Mouse (Mus musculus) megakaryocyte, embryonic 14.5 days (primary cell): ENCODE data around the gene Aldh1a3. TPM values are rescaled to one million over a fixed set of nuclear protein-coding genes. Genes with fewer than 3 reads are reported as not detected.

ENCODE experiments used
- H3K27me3 ChIP-seq: replicated peaks from 2 replicates; pipeline ENCODE3; 2012; ENCODE audit warnings: inconsistent platforms
- H3K36me3 ChIP-seq: replicated peaks from 2 replicates; pipeline ENCODE3; 2012; ENCODE audit warnings: low read length, inconsistent platforms, mixed read lengths
- H3K4me1 ChIP-seq: 2 replicates; pipeline ENCODE4 v1.6.1; 2012; ENCODE audit warnings: inconsistent platforms
- H3K4me3 ChIP-seq: replicated peaks from 2 replicates; pipeline ENCODE3; 2012; ENCODE audit warnings: moderate library complexity, mild to moderate bottlenecking, inconsistent platforms
- H3K9me3 ChIP-seq: 2 replicates; pipeline ENCODE4 v1.6.1; 2012; ENCODE audit warnings: inconsistent platforms
- FLI1 ChIP-seq: IDR thresholded peaks from 2 replicates; pipeline ENCODE4 v1.6.1; 2012; ENCODE audit warnings: low read length, inconsistent platforms, mixed read lengths
- GATA1 ChIP-seq: IDR thresholded peaks from 3 replicates; pipeline ENCODE4 v1.6.1; 2012; ENCODE audit warnings: mixed read lengths, low read length, inconsistent platforms, borderline replicate concordance
- polyA plus RNA-seq: library from polyadenylated mRNA; stranded (reverse); fragments of >175 nt; gene quantifications from 2 replicates; pipeline ENCODE4 v1.2.3, GENCODE M21; 2012; ENCODE audit warnings: low replicate concordance; ENCODE audit not compliant: insufficient read depth

Aldh1a3 gene
- polyA plus RNA-seq, 1 experiment, result not detected

DNA sequence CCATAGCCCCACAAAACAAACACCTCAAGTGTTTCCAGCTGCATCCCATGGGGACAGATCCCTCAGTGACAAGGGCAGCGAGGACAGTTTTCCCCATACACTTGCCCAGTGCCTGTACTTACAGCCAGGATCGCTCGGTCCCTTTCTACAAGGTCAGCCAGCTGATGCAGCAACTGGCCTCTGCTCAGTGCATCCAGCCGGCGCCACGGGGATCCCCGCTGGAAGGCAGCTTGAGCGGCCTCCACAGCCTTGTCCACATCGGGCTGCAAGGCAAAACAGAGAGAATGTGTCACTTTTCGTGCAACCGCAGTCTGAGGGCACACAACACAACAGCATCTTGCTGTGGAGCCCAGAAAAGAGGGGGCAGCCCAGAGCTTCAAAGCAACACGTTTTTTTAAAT is 8.3 kb downstream of the Aldh1a3 start:
- H3K4me3 ChIP-seq, result no peak overlapping the region
- no peaks in the 10 kb centered on the region for H3K36me3 ChIP-seq
- TF ChIP-seq FLI1 (no peak), GATA1 (no peak)
- peaks cover 8% of the 10 kb centered on the region for H3K4me1 ChIP-seq
- H3K27me3 ChIP-seq, result peaks cover 53% of the 10 kb centered on the region
- H3K9me3 ChIP-seq, result no peaks in the 10 kb centered on the region

- no peak for TF ChIP-seq FLI1
- TF ChIP-seq GATA1, result no peak
- Histone ChIP-seq H3K4me3 (peak overlapping the region; percentile 33), H3K9me3 (no peaks in the 10 kb centered on the region), H3K27me3 (peaks cover 56% of the 10 kb centered on the region), H3K36me3 (no peaks in the 10 kb centered on the region), H3K4me1 (peaks cover 9% of the 10 kb centered on the region)
Measured at GRCm38 (mm10) chr7:66416829-66417228, 10.5 kb downstream of the Aldh1a3 start.

DNA sequence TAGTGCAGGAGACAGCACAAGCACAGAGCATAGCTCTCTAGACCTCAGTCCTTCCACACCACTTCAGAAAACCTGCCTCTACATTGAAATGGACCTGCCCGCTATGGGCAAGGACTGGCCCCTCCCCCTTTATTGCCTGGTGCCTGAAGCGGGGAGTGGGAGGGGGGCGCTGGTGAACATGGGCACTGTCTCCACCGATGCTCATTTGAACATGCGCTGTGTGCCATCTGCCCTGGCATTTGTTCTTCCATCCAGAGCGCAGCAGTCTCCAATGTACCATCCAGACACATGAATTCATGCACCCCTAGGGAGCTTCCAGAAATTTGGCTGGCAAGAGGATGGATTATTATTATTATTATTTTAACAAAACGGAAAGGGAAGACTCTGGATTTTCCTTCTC is 14.2 kb downstream of the Aldh1a3 start:
- H3K4me3 ChIP-seq, result no peak overlapping the region
- TF ChIP-seq FLI1 (no peak), GATA1 (no peak)
- no peaks in the 10 kb centered on the region for H3K36me3 ChIP-seq
- H3K27me3 ChIP-seq, result peaks cover 47% of the 10 kb centered on the region
- peaks cover 24% of the 10 kb centered on the region for H3K4me1 ChIP-seq
- no peaks in the 10 kb centered on the region for H3K9me3 ChIP-seq

- Histone ChIP-seq H3K4me1 (peaks cover 46% of the 10 kb centered on the region), H3K27me3 (peaks cover 58% of the 10 kb centered on the region), H3K9me3 (no peaks in the 10 kb centered on the region), H3K4me3 (no peak overlapping the region), H3K36me3 (no peaks in the 10 kb centered on the region)
- TF ChIP-seq GATA1 (no peak), FLI1 (no peak)
Measured at GRCm38 (mm10) chr7:66409433-66409832, 17.9 kb downstream of the Aldh1a3 start.

- Histone ChIP-seq H3K4me1 (peaks cover 59% of the 10 kb centered on the region), H3K27me3 (peaks cover 46% of the 10 kb centered on the region), H3K9me3 (no peaks in the 10 kb centered on the region), H3K36me3 (no peaks in the 10 kb centered on the region), H3K4me3 (no peak overlapping the region)
- TF ChIP-seq GATA1 (no peak), FLI1 (no peak)
Measured at GRCm38 (mm10) chr7:66406971-66407370, 20.3 kb downstream of the Aldh1a3 start.

DNA sequence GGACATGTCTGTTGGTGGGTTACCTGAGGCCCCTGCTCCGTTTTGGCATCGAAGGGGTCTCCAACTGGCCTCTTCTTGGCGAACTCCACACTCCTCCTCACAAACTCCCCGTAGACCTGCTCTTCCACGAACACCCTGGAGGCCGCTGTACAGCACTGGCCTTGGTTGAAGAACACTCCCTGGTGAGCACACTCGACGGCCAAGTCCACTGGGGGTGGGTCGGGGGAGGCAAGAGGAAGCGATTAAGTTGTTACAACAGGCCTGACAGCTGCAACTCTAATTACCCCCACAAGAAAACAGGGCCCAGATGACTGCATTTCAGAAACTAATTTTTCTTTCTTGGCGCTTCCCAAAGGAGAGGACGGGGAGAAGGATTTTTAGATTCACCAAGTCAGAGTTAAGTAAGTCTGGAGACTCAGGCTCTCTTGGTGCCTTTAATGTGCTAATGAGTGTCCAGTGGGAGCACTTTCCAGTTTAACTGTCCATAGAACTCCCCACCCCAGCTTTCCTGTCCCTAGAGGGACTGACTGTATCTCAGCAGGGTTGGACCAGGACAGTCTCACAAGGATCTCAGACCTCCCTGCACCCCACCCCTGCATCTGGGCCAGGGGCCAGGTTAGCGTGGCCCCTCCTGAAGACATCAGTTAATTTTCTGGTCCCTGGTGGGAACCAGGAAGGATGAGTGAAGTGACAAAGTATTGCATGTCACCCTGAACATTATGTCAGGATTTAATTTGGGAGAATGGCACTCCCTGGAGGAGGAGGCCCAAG is 21.2 kb downstream of the Aldh1a3 start:
- Histone ChIP-seq H3K9me3 (no peaks in the 10 kb centered on the region), H3K27me3 (peaks cover 45% of the 10 kb centered on the region), H3K4me3 (no peak overlapping the region), H3K4me1 (peaks cover 54% of the 10 kb centered on the region), H3K36me3 (no peaks in the 10 kb centered on the region)
- no peak for TF ChIP-seq FLI1
- TF ChIP-seq GATA1, result no peak

DNA sequence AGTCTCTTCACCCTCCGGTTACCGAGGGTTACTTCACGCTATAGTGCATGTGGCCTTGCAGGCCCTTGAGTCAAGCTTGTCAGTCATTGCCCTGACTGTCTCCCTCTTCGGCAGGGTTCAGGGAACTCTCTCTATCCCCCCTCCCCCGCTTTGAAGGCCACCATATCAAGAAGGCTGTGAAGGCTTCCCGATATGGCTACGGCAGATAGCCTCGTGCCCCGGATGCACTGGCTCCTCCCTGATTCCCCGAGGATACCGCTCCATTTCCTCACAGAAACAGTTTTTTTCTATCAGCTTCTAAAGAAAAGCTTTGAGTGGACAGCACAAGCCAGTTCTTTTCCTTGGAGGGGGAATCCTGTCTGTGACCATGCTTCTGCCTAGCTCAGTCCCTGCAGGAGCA is 21.8 kb downstream of the Aldh1a3 start:
- Histone ChIP-seq H3K4me3 (no peak overlapping the region), H3K36me3 (no peaks in the 10 kb centered on the region), H3K27me3 (peaks cover 45% of the 10 kb centered on the region), H3K4me1 (peaks cover 49% of the 10 kb centered on the region), H3K9me3 (no peaks in the 10 kb centered on the region)
- no peak for TF ChIP-seq GATA1
- TF ChIP-seq FLI1, result no peak

DNA sequence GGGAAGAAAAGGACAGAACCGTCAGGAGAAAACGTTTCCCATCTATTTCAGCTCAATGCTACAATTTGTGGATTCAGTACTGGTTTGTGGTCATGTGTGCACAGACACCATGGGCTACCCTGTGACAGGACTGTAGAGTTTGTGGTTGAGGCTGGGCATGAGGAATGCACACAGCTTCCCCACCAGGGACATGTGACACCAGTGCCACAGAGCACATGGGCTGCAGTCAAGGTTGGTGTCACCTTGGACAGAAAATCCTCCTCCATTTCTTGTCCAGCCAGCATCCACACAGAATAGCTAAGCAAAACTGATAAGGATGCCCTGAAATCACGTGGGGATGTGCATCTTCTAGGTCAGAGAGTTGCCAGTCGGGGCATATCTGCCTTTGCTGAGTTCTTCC is 22.5 kb downstream of the Aldh1a3 start:
- TF ChIP-seq GATA1, result no peak
- Histone ChIP-seq H3K36me3 (no peaks in the 10 kb centered on the region), H3K4me3 (peak overlapping the region; percentile 24), H3K4me1 (peaks cover 49% of the 10 kb centered on the region), H3K9me3 (no peaks in the 10 kb centered on the region), H3K27me3 (peaks cover 46% of the 10 kb centered on the region)

DNA sequence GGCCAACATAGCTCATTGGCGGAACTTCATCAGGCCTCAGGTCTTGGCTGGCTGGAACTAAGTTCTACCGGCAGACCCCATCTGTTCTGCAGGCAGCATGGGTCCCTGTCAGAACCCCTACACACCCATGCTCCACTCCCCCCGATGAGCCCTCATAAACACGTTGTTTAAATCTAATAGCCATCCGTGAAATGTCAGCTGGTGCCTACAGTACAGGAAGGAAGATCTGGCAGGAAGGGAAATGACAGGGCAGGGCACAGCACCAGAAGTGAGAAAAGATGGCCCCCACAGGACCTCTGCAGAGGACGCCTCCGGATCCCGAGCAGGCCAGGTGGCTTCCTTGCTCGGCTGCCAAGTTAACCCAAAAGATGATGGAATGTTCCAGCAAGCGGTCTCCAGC is 23.2 kb downstream of the Aldh1a3 start:
- Histone ChIP-seq H3K4me1 (peaks cover 46% of the 10 kb centered on the region), H3K4me3 (peak overlapping the region; percentile 4), H3K36me3 (no peaks in the 10 kb centered on the region), H3K27me3 (peaks cover 49% of the 10 kb centered on the region), H3K9me3 (no peaks in the 10 kb centered on the region)
- TF ChIP-seq GATA1, result no peak

DNA sequence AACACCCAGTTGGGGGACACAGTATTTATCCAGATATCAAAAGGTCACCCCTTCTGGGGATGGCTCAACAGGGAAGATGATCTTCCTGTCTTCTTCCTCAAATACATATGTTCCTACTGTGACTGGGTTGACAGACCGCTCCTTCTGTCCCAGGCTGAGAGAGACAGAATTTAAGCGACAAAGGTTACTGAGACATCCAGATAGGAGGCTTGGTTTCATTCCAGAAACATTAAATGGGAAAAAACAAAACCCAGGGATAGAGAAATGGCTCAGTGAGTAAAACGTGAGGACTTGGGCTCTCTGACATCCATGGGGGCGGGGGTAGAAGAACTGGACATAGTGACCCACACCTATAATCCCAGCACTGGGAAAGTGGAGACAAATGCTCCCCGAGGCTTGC is 24.4 kb downstream of the Aldh1a3 start:
- Histone ChIP-seq H3K4me1 (peaks cover 48% of the 10 kb centered on the region), H3K4me3 (no peak overlapping the region), H3K9me3 (no peaks in the 10 kb centered on the region), H3K27me3 (peaks cover 52% of the 10 kb centered on the region), H3K36me3 (no peaks in the 10 kb centered on the region)
- no peak for TF ChIP-seq GATA1
- TF ChIP-seq FLI1, result no peak
